Comparison of ENCODE assay signal across 22 mouse cellular contexts in the genomic region with DNA sequence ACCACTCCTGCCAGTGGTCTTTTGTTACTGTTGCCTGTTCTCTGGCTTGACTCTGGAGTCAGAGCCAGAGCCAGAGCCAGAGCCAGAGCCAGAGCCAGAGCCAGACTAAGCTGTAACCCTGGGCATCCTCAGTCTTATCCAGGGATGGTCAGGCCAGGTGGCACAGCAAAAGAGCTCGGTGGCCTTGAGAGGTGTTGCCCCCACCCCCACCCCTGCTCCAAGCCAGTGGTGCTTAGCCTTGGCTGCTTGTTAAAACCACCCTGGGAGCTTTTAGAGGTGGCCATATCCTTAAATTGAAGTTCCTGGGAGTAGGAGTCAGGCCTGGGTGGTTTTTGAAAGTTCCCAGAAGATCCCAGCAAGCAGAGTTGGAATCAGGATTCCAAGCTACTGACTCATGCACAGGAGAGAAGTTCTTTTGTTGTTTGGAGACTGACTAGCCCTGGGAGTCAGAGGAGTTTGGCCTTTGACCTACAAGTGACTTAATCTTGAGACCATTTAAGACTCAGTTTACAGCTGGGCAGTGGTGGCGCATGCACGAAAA. TPM values are rescaled to one million over a fixed set of nuclear protein-coding genes. Genes with fewer than 3 reads are reported as not detected.
A peak's percentile ranks its signal among the peaks of the same experiment; 100 is the strongest.
DNase-seq lines count a peak whose midpoint lies in the region; ATAC-seq and TF ChIP-seq lines count a peak whose summit lies in the region.
"Had no signal": no experiment of that assay in that cellular context is flagged by ENCODE, and none has a peak within 500 bp of the region (broad histone marks: within the 10 kb centered on the region; RNA-seq: fewer than 3 reads in every experiment).

No protein-coding gene starts in this region.

- DNase-seq in heart, embryonic 10.5 days (ENCODE audit: low spot score) = no peak
- DNase-seq in heart, adult 9 months (ENCODE audit: low spot score in 2 of 2) = no peak
- DNase-seq in midbrain, embryonic 10.5 days (ENCODE audit: low spot score) = no peak
- DNase-seq in Patski (ENCODE audit: low read depth, low spot score) (peak; percentile 85), adipocyte (ENCODE audit: low spot score) (no peak)
- peak; percentile 28 for DNase-seq in yolk sac, embryonic 10.5 days (ENCODE audit: low spot score)
- DNase-seq in left cerebral cortex, postnatal 25 days (ENCODE audit: low spot score in 2 of 2) = no peak
- DNase-seq: adrenal gland, adult 8-10 months; cerebellum, adult 9-11 months; embryo, embryonic 11 days; gastrocnemius, postnatal 10 days; heart, adult 2 months; heart, postnatal 10 days; kidney, adult 8-10 months; left cerebral cortex, postnatal 4 days; lung, adult 18-20 months had no signal

- in situ Hi-C loops in Patski (cut with MboI; ENCODE audit: low pct_unique_long_range_greater_than_20kb) = no loop called here

- POLR2A ChIA-PET in Patski (lab: Charles Lee) = no interaction called here

- H3K27me3 ChIP-seq in heart, embryonic 10.5 days (ENCODE audit: insufficient read depth, poor library complexity, severe bottlenecking) = no peaks in the 10 kb centered on the region
- H3K27me3 ChIP-seq in midbrain, embryonic 10.5 days (ENCODE audit: low read depth, poor library complexity, severe bottlenecking) = no peaks in the 10 kb centered on the region
- no peaks in the 10 kb centered on the region for H3K27me3 ChIP-seq in midbrain, embryonic 16.5 days (ENCODE audit: control insufficient read depth, insufficient read depth, low read depth, low read length)
- H3K27me3 ChIP-seq in Patski = no peaks in the 10 kb centered on the region
- H3K27me3 ChIP-seq: embryonic facial prominence, embryonic 15.5 days; forebrain, embryonic 12.5 days; hindbrain, embryonic 12.5 days had no signal

- no peak overlapping the region for H3K9ac ChIP-seq in midbrain, embryonic 16.5 days (ENCODE audit: low read depth, low read length)
- H3K9ac ChIP-seq: embryonic facial prominence, embryonic 15.5 days; forebrain, embryonic 12.5 days; hindbrain, embryonic 12.5 days had no signal

- no peak for TF ChIP-seq CTCF in Patski (IDR thresholded peaks at IDR 0.05)

- CTCF ChIA-PET in Patski (lab: Charles Lee) = interaction anchor here (1.0 kb wide), 1 partner anchor 21 kb away, joined by 3 read pairs; no protein-coding TSS in a partner anchor

- H3K9me3 ChIP-seq in heart, embryonic 10.5 days = no peaks in the 10 kb centered on the region
- H3K9me3 ChIP-seq in midbrain, embryonic 10.5 days (replicated peaks) = no peaks in the 10 kb centered on the region
- no peaks in the 10 kb centered on the region for H3K9me3 ChIP-seq in midbrain, embryonic 16.5 days (replicated peaks; ENCODE audit: control insufficient read depth, low read length, poor library complexity, severe bottlenecking)
- H3K9me3 ChIP-seq: embryonic facial prominence, embryonic 15.5 days; forebrain, embryonic 12.5 days; hindbrain, embryonic 12.5 days had no signal

- 58% methylated on average over 3 of the region's 3 CpGs for WGBS in heart, embryonic 10.5 days
- WGBS in midbrain, embryonic 10.5 days = 47% methylated on average over 3 of the region's 3 CpGs
- 50% methylated on average over 3 of the region's 3 CpGs for WGBS in midbrain, embryonic 16.5 days

- ATAC-seq in midbrain, embryonic 16.5 days = no peak
- ATAC-seq in Patski = peak; percentile 71

- no peak overlapping the region for H3K4me3 ChIP-seq in heart, embryonic 10.5 days
- H3K4me3 ChIP-seq in midbrain, embryonic 10.5 days = no peak overlapping the region
- H3K4me3 ChIP-seq in midbrain, embryonic 16.5 days (ENCODE audit: low read depth, low read length) = no peak overlapping the region
- H3K4me3 ChIP-seq: embryonic facial prominence, embryonic 15.5 days; forebrain, embryonic 12.5 days; heart, adult 2 months; hindbrain, embryonic 12.5 days; layer of hippocampus, adult 2 months; megakaryocyte, embryonic 14.5 days had no signal

- intact Hi-C loops in left cerebral cortex, postnatal 25 days (cut with DNase I) = no loop called here

- H3K36me3 ChIP-seq in heart, embryonic 10.5 days = no peaks in the 10 kb centered on the region
- H3K36me3 ChIP-seq in midbrain, embryonic 10.5 days = no peaks in the 10 kb centered on the region
- no peaks in the 10 kb centered on the region for H3K36me3 ChIP-seq in midbrain, embryonic 16.5 days (ENCODE audit: control insufficient read depth, insufficient read depth, low read length)
- H3K36me3 ChIP-seq: embryonic facial prominence, embryonic 15.5 days; forebrain, embryonic 12.5 days; hindbrain, embryonic 12.5 days had no signal

- peak overlapping the region; percentile 73 for H3K27ac ChIP-seq in heart, embryonic 10.5 days
- H3K27ac ChIP-seq in midbrain, embryonic 10.5 days (replicated peaks) = peak overlapping the region; percentile 60; the same call in 1 of the 2 replicates
- H3K27ac ChIP-seq in midbrain, embryonic 16.5 days (ENCODE audit: low read length) = no peak overlapping the region
- H3K27ac ChIP-seq: embryonic facial prominence, embryonic 15.5 days; forebrain, embryonic 12.5 days; heart, adult 2 months; hindbrain, embryonic 12.5 days had no signal

- peaks cover 48% of the 10 kb centered on the region for H3K4me1 ChIP-seq in heart, embryonic 10.5 days
- H3K4me1 ChIP-seq in midbrain, embryonic 10.5 days = peaks cover 25% of the 10 kb centered on the region
- H3K4me1 ChIP-seq in midbrain, embryonic 16.5 days (ENCODE audit: control insufficient read depth, insufficient read depth, low read length) = no peaks in the 10 kb centered on the region

- H3K4me2 ChIP-seq in midbrain, embryonic 16.5 days (ENCODE audit: low read length) = no peak overlapping the region
- H3K4me2 ChIP-seq: embryonic facial prominence, embryonic 15.5 days; forebrain, embryonic 12.5 days; hindbrain, embryonic 12.5 days had no signal

RNA-seq across cellular contexts. Expression of a gene that starts 31.8 kb away (rescaled TPM):
- polyA plus RNA-seq in heart, embryonic 10.5 days (2016; fragmentation: Nextera tagmentation; extraction: Ambion mirVana) = 62.6 and 67.8 TPM in 2 replicates
- polyA plus RNA-seq in midbrain, embryonic 10.5 days (2016; fragmentation: Nextera tagmentation; extraction: Ambion mirVana) = 23.1 and 24.9 TPM in 2 replicates
- polyA plus RNA-seq in midbrain, embryonic 16.5 days (2015; fragmentation: Nextera tagmentation; extraction: Ambion mirVana) = 6.3 and 6.6 TPM in 2 replicates
- 279 TPM for polyA plus RNA-seq in Patski (2021)
- total RNA-seq in left cerebral cortex, postnatal 25 days (2021) = 100 to 1,000 TPM; 131 to 146 TPM

Comparison
In these comparisons a context has a peak if more than half of its experiments do, and no peak if none do; other contexts are left out.
1. DNase-seq: peak in Patski (single experiment) and yolk sac, embryonic 10.5 days (single experiment); none in heart, embryonic 10.5 days (single experiment), heart, adult 9 months (0 of 2), midbrain, embryonic 10.5 days (single experiment), left cerebral cortex, postnatal 25 days (0 of 2) and adipocyte (single experiment).